Mouse (Mus musculus) olfactory bulb, adult 2 months (tissue): ENCODE data around the gene Rpl31. TPM values are rescaled to one million over a fixed set of nuclear protein-coding genes. Genes with fewer than 3 reads are reported as not detected.

Experiments
- H3K27ac ChIP-seq: fragments of 200-500 bp; 2 replicates; pipeline ENCODE4 v1.5.1; 2012; ENCODE audit warnings: low read depth, low read length; ENCODE audit not compliant: insufficient read depth
- H3K4me1 ChIP-seq: fragments of 200-500 bp; 2 replicates; pipeline ENCODE4 v1.6.1; 2012; ENCODE audit warnings: low read length; ENCODE audit not compliant: control insufficient read depth, insufficient read depth
- H3K4me3 ChIP-seq: fragments of 200-500 bp; 2 replicates; pipeline ENCODE4 v1.5.1; 2012; ENCODE audit warnings: mild to moderate bottlenecking, low read depth, low read length, moderate library complexity; ENCODE audit not compliant: insufficient read depth
- CTCF ChIP-seq: fragments of 200-500 bp; IDR thresholded peaks from 2 replicates; pipeline ENCODE4 v1.5.1; 2012; ENCODE audit warnings: low read depth, mild to moderate bottlenecking, low read length, moderate library complexity; ENCODE audit not compliant: insufficient read depth
- POLR2A ChIP-seq: fragments of 200-500 bp; IDR thresholded peaks from 2 replicates; pipeline ENCODE4 v1.6.1; 2012; ENCODE audit warnings: mild to moderate bottlenecking, low read depth, low read length, moderate library complexity; ENCODE audit not compliant: insufficient read depth
- WGBS: fragments of 180-500 bp; shearing (Covaris S2); methylation state at CpG from one replicate; pipeline ENCODE4 v1.1.7; 2018; 5-methylcytosine and 5-hydroxymethylcytosine counted together
- polyA plus RNA-seq: library from polyadenylated mRNA; stranded (reverse); fragments of >200 nt; gene quantifications from 2 replicates; pipeline ENCODE4 v1.2.4, GENCODE M21; 2012; ENCODE audit warnings: low replicate concordance; ENCODE audit not compliant: missing spikeins, insufficient read depth, insufficient read length

The Rpl31 gene
- polyA plus RNA-seq, 1 experiment = 807 TPM

- no peak overlapping the region for H3K27ac ChIP-seq
- no peaks in the 10 kb centered on the region; the same call in 1 of the 2 replicates for H3K4me1 ChIP-seq
- TF ChIP-seq CTCF = no peak
- no peak overlapping the region for H3K4me3 ChIP-seq
- WGBS = 94% methylated on average over 11 of the region's 11 CpGs
Measured at GRCm38 (mm10) chr1:39389338-39389737, 21.7 kb downstream of the Rpl31 start.

- no peak overlapping the region for H3K4me3 ChIP-seq
- H3K4me1 ChIP-seq = no peaks in the 10 kb centered on the region; the same call in 1 of the 2 replicates
- no peak for TF ChIP-seq CTCF
- TF ChIP-seq POLR2A = no peak
- WGBS = 93% methylated on average over 6 of the region's 6 CpGs
- H3K27ac ChIP-seq = no peak overlapping the region
Measured at GRCm38 (mm10) chr1:39391652-39392051, 24.0 kb downstream of the Rpl31 start.

GRCm38 (mm10) chr1:39392189-39392588 lies 24.5 kb downstream of the Rpl31 start:
- no peak overlapping the region for H3K4me3 ChIP-seq
- no peaks in the 10 kb centered on the region; the same call in 1 of the 2 replicates for H3K4me1 ChIP-seq
- TF ChIP-seq POLR2A = no peak
- peak; percentile 81 for TF ChIP-seq CTCF
- 61% methylated on average over 3 of the region's 3 CpGs for WGBS
- no peak overlapping the region for H3K27ac ChIP-seq

- WGBS = 84% methylated on average over 8 of the region's 8 CpGs
Measured at GRCm38 (mm10) chr1:39393217-39393867, 25.7 kb downstream of the Rpl31 start.

GRCm38 (mm10) chr1:39394096-39394495 lies 26.5 kb downstream of the Rpl31 start:
- Histone ChIP-seq H3K27ac (no peak overlapping the region), H3K4me3 (no peak overlapping the region), H3K4me1 (no peaks in the 10 kb centered on the region; the same call in 1 of the 2 replicates)
- TF ChIP-seq POLR2A = no peak
- TF ChIP-seq CTCF = no peak
- WGBS = 67% methylated on average over 10 of the region's 10 CpGs

More at GRCm38 (mm10) chr1:39393217-39393867, 25.7 kb downstream of the Rpl31 start:
- Histone ChIP-seq H3K27ac (no peak overlapping the region), H3K4me3 (no peak overlapping the region), H3K4me1 (no peaks in the 10 kb centered on the region; the same call in 1 of the 2 replicates)
- no peak for TF ChIP-seq POLR2A
- TF ChIP-seq CTCF = no peak

GRCm38 (mm10) chr1:39394650-39395049 lies 27.0 kb downstream of the Rpl31 start:
- 86% methylated on average over 3 of the region's 3 CpGs for WGBS

GRCm38 (mm10) chr1:39396347-39396746 lies 28.7 kb downstream of the Rpl31 start:
- no peak for TF ChIP-seq POLR2A
- H3K4me3 ChIP-seq = no peak overlapping the region
- 81% methylated on average over 4 of the region's 4 CpGs for WGBS
- H3K4me1 ChIP-seq = peaks cover 3% of the 10 kb centered on the region; the same call in 1 of the 2 replicates
- H3K27ac ChIP-seq = no peak overlapping the region

More at GRCm38 (mm10) chr1:39394650-39395049, 27.0 kb downstream of the Rpl31 start:
- Histone ChIP-seq H3K27ac (no peak overlapping the region), H3K4me1 (peaks cover 3% of the 10 kb centered on the region; the same call in 1 of the 2 replicates), H3K4me3 (no peak overlapping the region)
- TF ChIP-seq POLR2A (no peak), CTCF (no peak)

GRCm38 (mm10) chr1:39398284-39398683 lies 30.6 kb downstream of the Rpl31 start:
- Histone ChIP-seq H3K4me3 (no peak overlapping the region), H3K4me1 (peaks cover 3% of the 10 kb centered on the region; the same call in 1 of the 2 replicates), H3K27ac (no peak overlapping the region)
- TF ChIP-seq CTCF (no peak), POLR2A (no peak)
- WGBS = 97% methylated on average over 6 of the region's 6 CpGs

GRCm38 (mm10) chr1:39399228-39399627 lies 31.6 kb downstream of the Rpl31 start:
- WGBS = 73% methylated on average over 4 of the region's 4 CpGs
- Histone ChIP-seq H3K27ac (no peak overlapping the region), H3K4me3 (no peak overlapping the region), H3K4me1 (peaks cover 3% of the 10 kb centered on the region; the same call in 1 of the 2 replicates)
- TF ChIP-seq CTCF = no peak
- TF ChIP-seq POLR2A = no peak
